Mouse (Mus musculus) intestine, postnatal 0 days (tissue): ENCODE data around the gene Camkk2. TPM values are rescaled to one million over a fixed set of nuclear protein-coding genes. Genes with fewer than 3 reads are reported as not detected.

Experiments used
- ATAC-seq: fragments of 200-750 bp; cut with Nextera tagmentation; 2 replicates; pipeline ENCODE4 v1.8.0; 2017; ENCODE audit warnings: mild to moderate bottlenecking, moderate TSS enrichment, moderate library complexity
- H3K27ac ChIP-seq: fragments of 300-500 bp; sonication (generic); 2 replicates; pipeline ENCODE4 v1.5.1; 2014; ENCODE audit warnings: mild to moderate bottlenecking, low read depth, low read length, moderate library complexity
- H3K27me3 ChIP-seq: fragments of 300-500 bp; sonication (generic); replicated peaks from 2 replicates; pipeline ENCODE4 v1.6.1; 2014; ENCODE audit warnings: low read length, mixed read lengths; ENCODE audit not compliant: control insufficient read depth, insufficient read depth
- H3K36me3 ChIP-seq: fragments of 300-500 bp; sonication (generic); 2 replicates; pipeline ENCODE4 v1.6.1; 2014; ENCODE audit warnings: mild to moderate bottlenecking, moderate library complexity; ENCODE audit not compliant: control insufficient read depth, insufficient read depth
- H3K4me1 ChIP-seq: fragments of 300-500 bp; sonication (generic); replicated peaks from 2 replicates; pipeline ENCODE4 v1.6.1; 2014; ENCODE audit warnings: antibody characterized with exemption, low read length, mixed read lengths; ENCODE audit not compliant: control insufficient read depth, insufficient read depth
- H3K4me2 ChIP-seq: fragments of 300-500 bp; sonication (generic); replicated peaks from 2 replicates; pipeline ENCODE4 v1.6.1; 2014; ENCODE audit warnings: low read depth, mild to moderate bottlenecking, moderate library complexity
- H3K4me3 ChIP-seq: fragments of 300-500 bp; sonication (generic); 2 replicates; pipeline ENCODE4 v1.5.1; 2014; ENCODE audit warnings: low read depth, low read length
- H3K9ac ChIP-seq: fragments of 300-500 bp; sonication (generic); 2 replicates; pipeline ENCODE4 v1.6.1; 2014; ENCODE audit warnings: mild to moderate bottlenecking, low read depth, low read length
- H3K9me3 ChIP-seq: fragments of 300-500 bp; sonication (generic); 2 replicates; pipeline ENCODE4 v1.6.1; 2016; ENCODE audit warnings: mixed run types; ENCODE audit not compliant: control insufficient read depth
- CTCF ChIP-seq: sonication (generic); IDR thresholded peaks from 2 replicates; pipeline ENCODE4 v1.5.1; 2016; ENCODE audit warnings: low read depth, mild to moderate bottlenecking, control low read depth, antibody characterized with exemption, moderate library complexity
- WGBS: fragments of 180-500 bp; shearing (Covaris S2); extraction: QIAGEN DNeasy Blood & Tissue Kit; methylation state at CpG from one replicate; pipeline ENCODE4 v1.1.7; 2014; 5-methylcytosine and 5-hydroxymethylcytosine counted together
- polyA plus RNA-seq: library from polyadenylated mRNA; unstranded; fragments of >200 nt; fragmentation: Nextera tagmentation; extraction: Ambion mirVana; gene quantifications from 2 replicates; pipeline ENCODE4 v1.2.1, GENCODE M21; 2015

Gene Camkk2
- polyA plus RNA-seq, result 11.0 and 13.4 TPM in 2 replicates

DNA sequence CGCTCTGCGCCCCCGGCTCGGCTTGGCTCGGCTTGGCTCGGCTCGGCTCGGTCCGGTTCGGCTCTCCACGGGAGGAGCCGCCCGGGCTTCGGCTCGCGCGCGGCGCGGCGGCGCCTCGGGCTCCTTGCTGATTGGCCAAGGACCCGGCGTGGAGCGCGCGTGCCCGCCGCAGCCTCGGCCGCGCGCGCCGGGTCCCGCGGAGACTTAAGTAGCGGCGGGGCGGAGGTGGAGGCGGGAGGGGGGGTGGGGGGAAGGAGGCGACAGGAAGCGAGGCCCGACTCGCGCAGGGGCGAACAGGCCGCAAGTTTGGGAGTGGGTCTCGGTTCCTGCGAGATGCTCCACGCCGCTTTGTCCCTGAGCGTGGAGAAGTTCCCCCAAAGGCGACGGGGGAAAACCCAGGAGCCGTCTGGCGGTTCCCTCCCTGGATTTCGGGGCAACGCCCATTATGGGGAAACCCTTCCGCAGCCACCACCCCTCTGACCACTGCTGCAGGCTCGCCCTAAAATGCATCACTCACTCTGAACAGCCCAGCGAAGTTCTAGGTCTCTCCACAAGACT lies at the start of gene Camkk2:
Gene Camkk2, minus strand, starts transcription at position 133 of the 558 bp plus-strand sequence.
- Histone ChIP-seq H3K9me3 (no peaks in the 10 kb centered on the region), H3K27me3 (no peaks in the 10 kb centered on the region), H3K4me1 (no peaks in the 10 kb centered on the region), H3K27ac (peak within 1 kb of the TSS; percentile 64), H3K4me2 (peak within 1 kb of the TSS; percentile 99), H3K4me3 (peak within 1 kb of the TSS; percentile 78), H3K36me3 (no peaks in the 10 kb centered on the region; the same call in 1 of the 2 replicates), H3K9ac (peak within 1 kb of the TSS; percentile 89)
- ATAC-seq, result peak; percentile 87
- under 1% methylated on average over 43 of the region's 63 CpGs for WGBS
- TF ChIP-seq CTCF, result no peak

DNA sequence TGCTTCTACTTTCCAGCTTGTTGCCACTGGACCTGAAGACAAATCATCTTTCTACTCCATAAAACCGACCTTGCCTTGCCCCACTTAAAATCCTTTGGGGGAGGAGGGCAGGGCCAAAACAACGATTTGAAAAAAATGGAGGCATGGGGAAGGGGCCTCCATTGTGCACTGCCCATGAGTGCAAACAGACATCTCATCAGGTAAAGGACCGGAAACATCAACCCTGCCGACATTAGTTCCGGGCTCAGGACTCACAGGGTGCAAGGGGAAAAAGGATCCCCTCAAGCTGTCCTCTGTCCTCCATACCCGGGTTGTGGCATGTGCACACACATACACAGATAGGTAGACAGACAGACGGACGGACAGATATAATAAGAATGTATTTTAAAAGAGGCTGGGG lies 45.9 kb upstream of the Camkk2 start:
- no peak for ATAC-seq
- H3K27ac ChIP-seq, result no peak overlapping the region
- H3K9me3 ChIP-seq, result no peaks in the 10 kb centered on the region
- H3K27me3 ChIP-seq, result no peaks in the 10 kb centered on the region
- 84% methylated on average over 8 of the region's 8 CpGs for WGBS
- H3K4me1 ChIP-seq, result no peaks in the 10 kb centered on the region
- no peak overlapping the region for H3K4me3 ChIP-seq
- no peaks in the 10 kb centered on the region for H3K36me3 ChIP-seq
- no peak overlapping the region for H3K9ac ChIP-seq
- H3K4me2 ChIP-seq, result no peak overlapping the region
- no peak for TF ChIP-seq CTCF

DNA sequence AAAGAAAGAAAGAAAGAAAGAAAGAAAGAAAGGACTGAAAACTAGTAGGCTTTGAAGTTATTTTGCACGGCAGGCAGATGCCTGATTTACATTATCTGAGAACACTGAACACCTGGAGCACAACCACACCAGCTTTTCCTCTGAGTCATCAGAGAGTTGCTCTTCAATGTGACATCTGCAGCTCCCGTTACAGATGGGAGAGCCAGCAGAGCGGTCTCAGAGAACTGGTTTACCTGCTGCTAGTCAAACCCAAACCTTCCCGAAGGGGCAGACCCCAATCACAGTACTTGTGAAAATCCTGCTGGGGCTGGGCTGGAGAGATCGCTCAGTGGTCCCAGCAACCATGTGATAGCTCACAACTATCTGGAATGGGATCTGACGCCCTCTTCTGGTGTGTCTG lies 45.2 kb upstream of the Camkk2 start:
- Histone ChIP-seq H3K4me2 (no peak overlapping the region), H3K9me3 (no peaks in the 10 kb centered on the region), H3K36me3 (0 out of 2 replicates have a peak, but pooled peaks cover under 1% of the 10 kb centered on the region), H3K4me3 (no peak overlapping the region), H3K27me3 (no peaks in the 10 kb centered on the region), H3K4me1 (no peaks in the 10 kb centered on the region), H3K9ac (no peak overlapping the region), H3K27ac (no peak overlapping the region)
- 68% methylated on average over 6 of the region's 6 CpGs for WGBS
- ATAC-seq, result no peak
- no peak for TF ChIP-seq CTCF

DNA sequence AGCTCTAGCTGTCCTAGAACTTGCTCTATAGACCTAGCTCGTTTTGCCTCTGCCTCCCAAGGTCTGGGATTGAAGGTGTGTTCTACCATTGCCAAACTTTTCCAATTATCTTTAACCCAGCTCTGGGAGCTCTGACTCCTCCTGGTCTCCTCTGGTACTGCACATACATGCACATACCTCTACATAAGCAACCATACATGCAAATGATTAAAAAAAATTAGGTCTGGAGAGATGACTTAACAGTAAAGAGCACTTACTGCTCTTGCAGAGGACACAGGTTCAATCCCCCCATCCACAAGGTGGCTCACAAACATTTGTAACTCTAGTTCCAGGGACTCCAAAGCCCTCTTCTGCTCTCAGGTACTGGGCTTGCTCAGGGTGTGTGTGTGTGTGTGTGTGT lies 44.8 kb upstream of the Camkk2 start:
- no peaks in the 10 kb centered on the region for H3K4me1 ChIP-seq
- TF ChIP-seq CTCF, result peak; percentile 39; the same call in 1 of the 2 replicates
- H3K36me3 ChIP-seq, result peaks cover 4% of the 10 kb centered on the region; the same call in 1 of the 2 replicates
- no peaks in the 10 kb centered on the region for H3K27me3 ChIP-seq
- WGBS, result 78% methylated on average over 1 of the region's 1 CpGs
- no peak overlapping the region for H3K9ac ChIP-seq
- no peaks in the 10 kb centered on the region for H3K9me3 ChIP-seq
- H3K27ac ChIP-seq, result no peak overlapping the region
- H3K4me2 ChIP-seq, result no peak overlapping the region
- ATAC-seq, result no peak
- H3K4me3 ChIP-seq, result no peak overlapping the region

DNA sequence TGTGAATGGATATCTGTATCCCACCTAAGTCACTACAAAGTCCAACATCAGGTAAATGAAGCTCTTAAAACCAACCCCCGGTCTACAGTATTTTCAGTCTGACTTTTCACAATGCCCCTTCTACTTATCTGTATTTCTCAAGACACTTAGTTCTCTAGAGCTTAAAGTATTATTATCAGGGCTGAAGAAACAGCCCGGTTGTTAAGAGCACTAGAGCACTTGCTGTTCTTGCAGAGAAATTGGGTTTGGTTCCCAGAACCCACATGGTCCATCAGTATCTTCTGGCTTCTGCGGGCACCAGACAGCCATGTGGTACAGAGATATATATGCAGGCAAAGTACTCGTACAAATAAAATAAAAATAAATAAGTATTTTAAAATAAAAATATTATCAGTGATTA lies 43.2 kb upstream of the Camkk2 start:
- Histone ChIP-seq H3K9ac (no peak overlapping the region), H3K27ac (no peak overlapping the region), H3K4me3 (no peak overlapping the region), H3K9me3 (no peaks in the 10 kb centered on the region), H3K4me1 (no peaks in the 10 kb centered on the region), H3K36me3 (peaks cover 18% of the 10 kb centered on the region), H3K27me3 (no peaks in the 10 kb centered on the region), H3K4me2 (no peak overlapping the region)
- ATAC-seq, result no peak
- no peak for TF ChIP-seq CTCF
- WGBS, result 89% methylated on average over 4 of the region's 4 CpGs

DNA sequence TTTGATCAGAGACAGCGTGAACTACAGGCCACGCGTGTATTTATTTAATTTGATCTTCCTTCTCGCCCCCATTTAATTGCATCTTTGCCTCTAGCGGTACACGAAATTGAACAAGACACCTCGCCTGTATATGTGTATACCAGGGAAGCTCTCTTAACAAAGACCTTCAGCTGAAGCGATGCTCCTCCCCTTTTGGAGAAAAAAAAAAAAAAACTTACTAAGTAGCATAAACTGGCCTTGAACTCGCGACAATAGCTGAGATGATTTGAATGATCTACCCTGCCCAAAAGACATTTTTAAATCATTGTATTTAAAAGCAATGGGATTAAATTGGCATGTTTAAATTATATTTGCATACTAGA lies 42.3 kb upstream of the Camkk2 start:
- under 1% methylated on average over 10 of the region's 10 CpGs for WGBS
- ATAC-seq, result peak; percentile 29
- Histone ChIP-seq H3K27me3 (no peaks in the 10 kb centered on the region), H3K4me1 (no peaks in the 10 kb centered on the region), H3K9ac (peak overlapping the region; percentile 77), H3K4me2 (peak overlapping the region; percentile 74), H3K36me3 (peaks cover 27% of the 10 kb centered on the region), H3K27ac (peak overlapping the region; percentile 95), H3K4me3 (peak overlapping the region; percentile 82), H3K9me3 (no peaks in the 10 kb centered on the region)
- no peak for TF ChIP-seq CTCF
